8 mouse cellular contexts compared by ENCODE assay signal in genomic region chrX:7421016-7421415, GRCm38 (mm10). TPM values are rescaled to one million over a fixed set of nuclear protein-coding genes. Genes with fewer than 3 reads are reported as not detected.
A peak's percentile ranks its signal among the peaks of the same experiment; 100 is the strongest.
DNase-seq lines count a peak whose midpoint lies in the region; ATAC-seq and TF ChIP-seq lines count a peak whose summit lies in the region.

No protein-coding gene starts in this region.

- peak; percentile 62 for TF ChIP-seq CTCF in ES-Bruce4 (IDR thresholded peaks at IDR 0.05; ENCODE audit: low read depth, low read length)

- TF ChIP-seq EP300 in ES-Bruce4 (IDR thresholded peaks at IDR 0.05; ENCODE audit: insufficient read depth, low read depth, low read length) = no peak

- H3K27ac ChIP-seq in ES-Bruce4 (ENCODE audit: insufficient read depth, low read length) = no peak overlapping the region
- no peak overlapping the region for H3K27ac ChIP-seq in forebrain, embryonic 14.5 days (ENCODE audit: low read depth, low read length)
- H3K27ac ChIP-seq in neural tube, embryonic 14.5 days (ENCODE audit: low read depth, low read length) = no peak overlapping the region

- H3K4me2 ChIP-seq in forebrain, embryonic 14.5 days (ENCODE audit: low read length) = 0 out of 2 replicates have a peak overlapping the region, but pooled peaks have one; percentile 3
- peak overlapping the region; percentile 11; the same call in 1 of the 2 replicates for H3K4me2 ChIP-seq in neural tube, embryonic 14.5 days (ENCODE audit: low read depth, low read length)

- peak; percentile 58 for ATAC-seq in forebrain, embryonic 14.5 days
- peak; percentile 71 for ATAC-seq in neural tube, embryonic 14.5 days (ENCODE audit: low read depth)

- H3K27me3 ChIP-seq in ES-Bruce4 (ENCODE audit: control insufficient read depth, insufficient read depth, low read length, poor library complexity, severe bottlenecking) = no peaks in the 10 kb centered on the region
- no peaks in the 10 kb centered on the region for H3K27me3 ChIP-seq in forebrain, embryonic 14.5 days (replicated peaks; ENCODE audit: control insufficient read depth, insufficient read depth, low read length)
- H3K27me3 ChIP-seq in neural tube, embryonic 14.5 days (ENCODE audit: control insufficient read depth, insufficient read depth, low read length) = no peaks in the 10 kb centered on the region

- no peaks in the 10 kb centered on the region for H3K9me3 ChIP-seq in ES-Bruce4 (replicated peaks; ENCODE audit: control insufficient read depth, insufficient read depth, low read length, poor library complexity, severe bottlenecking)
- no peaks in the 10 kb centered on the region for H3K9me3 ChIP-seq in forebrain, embryonic 14.5 days (replicated peaks; ENCODE audit: control insufficient read depth, low read length)
- H3K9me3 ChIP-seq in neural tube, embryonic 14.5 days (ENCODE audit: control insufficient read depth, low read length) = no peaks in the 10 kb centered on the region

- DNase-seq in c-Kit-negative CD71-positive TER-119-positive erythroid progenitor cells, embryonic 14.5 days (ENCODE audit: low read depth, low spot score) = peak; percentile 45
- peak; percentile 92 for DNase-seq in forebrain, embryonic 14.5 days (ENCODE audit: low spot score)
- DNase-seq in heart, postnatal 25 days (ENCODE audit: low spot score) = peak; percentile 37
- DNase-seq in kidney, postnatal 4 days = peak; percentile 61 to 78
- DNase-seq in lung, adult 18-20 months = peak; percentile 63 to 79
- DNase-seq in testis, postnatal 10 days (ENCODE audit: low spot score) = peak; percentile 62

- no peaks in the 10 kb centered on the region for H3K4me1 ChIP-seq in ES-Bruce4 (ENCODE audit: control insufficient read depth, insufficient read depth, low read length)
- H3K4me1 ChIP-seq in forebrain, embryonic 14.5 days (ENCODE audit: control insufficient read depth, insufficient read depth, low read length) = no peaks in the 10 kb centered on the region
- no peaks in the 10 kb centered on the region for H3K4me1 ChIP-seq in neural tube, embryonic 14.5 days (ENCODE audit: control insufficient read depth, insufficient read depth, low read length)

- TF ChIP-seq POLR2A in ES-Bruce4 (IDR thresholded peaks at IDR 0.05; ENCODE audit: insufficient read depth, low read length) = no peak

- no peak overlapping the region for H3K9ac ChIP-seq in ES-Bruce4 (ENCODE audit: low read depth, poor library complexity, severe bottlenecking)
- no peak overlapping the region for H3K9ac ChIP-seq in forebrain, embryonic 14.5 days (ENCODE audit: low read length)
- H3K9ac ChIP-seq in neural tube, embryonic 14.5 days (replicated peaks; ENCODE audit: low read depth, low read length) = no peak overlapping the region

- H3K4me3 ChIP-seq in ES-Bruce4 (ENCODE audit: low read depth, low read length) = no peak overlapping the region
- H3K4me3 ChIP-seq in forebrain, embryonic 14.5 days (ENCODE audit: low read depth, low read length) = no peak overlapping the region
- no peak overlapping the region for H3K4me3 ChIP-seq in neural tube, embryonic 14.5 days (ENCODE audit: low read depth, low read length)

- intact Hi-C loops in heart, postnatal 25 days (cut with DNase I) = loop anchor here (2.0 to 10.0 kb wide), 4 partner anchors 100 to 499 kb away; partner anchors contain the start of gene Gpkow

- 40% methylated on average over 3 of the region's 3 CpGs for WGBS in forebrain, embryonic 14.5 days
- 17% methylated on average over 3 of the region's 3 CpGs for WGBS in neural tube, embryonic 14.5 days

- no peaks in the 10 kb centered on the region for H3K36me3 ChIP-seq in ES-Bruce4 (ENCODE audit: control insufficient read depth, insufficient read depth, low read length, poor library complexity, severe bottlenecking)
- no peaks in the 10 kb centered on the region for H3K36me3 ChIP-seq in forebrain, embryonic 14.5 days (ENCODE audit: control insufficient read depth, insufficient read depth, low read length)
- H3K36me3 ChIP-seq in neural tube, embryonic 14.5 days (ENCODE audit: control insufficient read depth, insufficient read depth, low read length) = no peaks in the 10 kb centered on the region

RNA-seq across cellular contexts. Expression of gene Usp27x, which starts 45.4 kb away (rescaled TPM):
- 7.1 and 8.4 TPM in 2 replicates for polyA plus RNA-seq in ES-Bruce4 (2011; ENCODE audit: insufficient read depth, insufficient read length, low read depth, missing spikeins)
- polyA plus RNA-seq in forebrain, embryonic 14.5 days (2014; fragmentation: Nextera tagmentation; extraction: Ambion mirVana) = 0.75 TPM in 2 replicates
- total RNA-seq in heart, postnatal 25 days (2021) = under 1 TPM; 0.56 to 0.83 TPM
- 0.91 and 1.3 TPM in 2 replicates for polyA plus RNA-seq in neural tube, embryonic 14.5 days (2014; fragmentation: Nextera tagmentation; extraction: Ambion mirVana)

Comparison
In these comparisons a context has a peak if more than half of its experiments do, and no peak if none do; other contexts are left out.
1. DNase-seq: peak in every context shown above with its lines; median percentile 92 in forebrain, embryonic 14.5 days; 71 in lung, adult 18-20 months; 70 in kidney, postnatal 4 days; 62 in testis, postnatal 10 days; 45 in c-Kit-negative CD71-positive TER-119-positive erythroid progenitor cells, embryonic 14.5 days; 37 in heart, postnatal 25 days.